Mouse (Mus musculus) thymus, adult 18-20 months (tissue): ENCODE data around the gene Nr1h4.
A peak's percentile ranks its signal among the peaks of the same experiment; 100 is the strongest.

ENCODE experiments used
- DNase-seq, 2 experiments: peaks; one replicate each; pipeline ENCODE4 v3.0.0; 2022; ENCODE audit warnings: mixed read lengths in 2 of 2

Gene Nr1h4

DNA sequence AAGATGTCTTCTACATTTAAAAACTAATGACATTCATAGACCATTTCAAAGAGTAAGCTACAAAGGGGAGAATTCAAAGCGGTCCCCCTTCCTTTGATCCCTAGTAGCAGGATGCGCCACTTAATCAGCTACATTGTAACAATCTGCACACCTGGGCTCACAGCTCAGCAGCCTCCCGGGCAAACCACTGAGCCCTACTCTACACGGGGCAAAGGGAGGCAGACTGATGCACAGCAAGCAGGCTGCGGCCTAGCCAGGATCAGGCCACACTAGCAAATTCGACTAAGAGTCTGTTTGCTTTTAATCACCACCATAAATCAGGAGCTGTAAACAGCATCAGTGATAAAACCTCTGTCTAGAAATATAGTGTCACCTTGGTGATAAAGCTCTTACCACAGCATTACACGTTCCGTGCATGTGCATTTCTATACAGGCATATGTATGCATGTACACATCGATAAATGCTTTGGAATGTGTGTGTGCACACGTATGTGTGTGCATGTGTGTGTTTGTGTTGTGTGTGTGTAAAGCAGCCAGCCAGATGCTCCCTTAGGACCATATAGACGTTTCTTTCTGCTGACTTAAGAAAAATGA, 108.5 kb downstream of the Nr1h4 start:
- peak; percentile 18 to 23 for DNase-seq

DNA sequence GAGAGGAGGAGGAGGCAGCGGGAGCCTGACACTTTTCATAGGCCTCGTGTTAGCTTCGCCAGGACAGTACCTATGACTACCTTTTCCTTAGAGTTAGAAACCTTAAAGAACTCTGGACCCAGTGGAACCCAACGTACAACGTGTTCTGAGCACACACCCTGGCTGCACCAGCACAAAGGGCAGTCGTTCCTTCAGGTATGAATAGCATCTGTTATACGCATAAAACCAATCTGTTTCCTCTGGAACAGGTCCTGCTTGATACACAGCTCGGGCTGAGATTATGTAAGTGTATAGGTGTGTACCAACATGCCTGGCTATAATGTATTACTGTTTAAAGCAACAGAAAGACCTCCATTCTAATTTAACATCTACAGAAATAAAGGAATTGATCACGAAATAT, 109.2 kb downstream of the Nr1h4 start:
- no peak for DNase-seq

DNA sequence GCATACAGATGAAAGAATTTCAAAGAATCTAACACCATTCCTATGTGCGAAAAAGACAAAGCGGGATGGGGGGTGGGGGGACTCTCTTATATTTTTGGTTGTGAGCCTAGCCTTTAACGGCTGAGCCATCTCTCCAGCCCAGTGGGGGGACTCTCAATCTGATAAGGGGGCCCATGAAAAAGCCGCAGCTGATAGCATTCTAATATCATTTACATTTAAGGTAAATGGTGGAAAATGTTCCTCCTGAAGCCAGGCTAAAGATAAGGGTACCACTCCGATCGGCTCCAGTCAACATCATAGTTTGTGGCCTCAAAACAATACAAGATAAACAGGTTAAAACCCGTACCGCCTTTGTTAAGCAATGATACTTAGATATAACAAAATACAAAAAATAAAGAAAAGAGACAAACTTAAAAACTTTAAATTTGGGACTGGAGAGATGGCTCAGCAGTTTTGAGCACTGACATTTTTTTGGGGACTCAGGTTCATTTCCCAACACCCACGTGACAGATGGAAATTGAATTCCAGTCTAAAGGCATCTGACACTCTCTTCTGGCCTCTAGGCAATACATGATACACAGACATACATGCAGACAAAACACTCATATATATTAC, 110.1 kb downstream of the Nr1h4 start:
- no peak for DNase-seq

DNA sequence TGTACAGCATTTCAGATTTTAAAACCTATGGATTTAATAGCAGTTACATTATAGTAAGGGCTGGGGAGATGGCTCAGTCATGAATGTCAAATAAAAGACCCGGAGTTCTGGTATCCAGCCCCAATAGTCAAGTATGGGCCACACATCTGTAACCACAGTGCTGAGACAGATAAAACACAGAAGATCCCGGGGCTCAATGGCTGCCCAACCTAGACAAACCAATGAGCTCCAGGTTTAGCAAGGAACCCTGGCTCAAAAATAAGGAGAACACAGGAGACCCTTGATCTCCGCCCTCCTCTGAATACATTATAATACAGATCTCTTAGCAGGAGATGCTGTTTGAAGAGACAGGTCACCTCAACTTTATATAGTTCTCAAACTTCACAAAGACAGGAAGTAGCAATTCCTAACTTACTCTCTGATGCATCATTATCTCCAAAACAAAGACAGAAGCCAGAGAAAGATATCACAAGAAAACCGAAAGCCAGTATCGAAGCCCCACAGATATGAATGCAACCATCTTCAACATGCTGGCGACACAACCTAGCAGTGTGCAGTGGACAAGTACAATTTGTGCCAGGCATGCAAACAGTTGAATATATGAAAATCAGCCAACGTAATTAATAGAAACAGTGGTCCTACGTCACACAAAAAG, 110.8 kb downstream of the Nr1h4 start:
- DNase-seq = no peak

DNA sequence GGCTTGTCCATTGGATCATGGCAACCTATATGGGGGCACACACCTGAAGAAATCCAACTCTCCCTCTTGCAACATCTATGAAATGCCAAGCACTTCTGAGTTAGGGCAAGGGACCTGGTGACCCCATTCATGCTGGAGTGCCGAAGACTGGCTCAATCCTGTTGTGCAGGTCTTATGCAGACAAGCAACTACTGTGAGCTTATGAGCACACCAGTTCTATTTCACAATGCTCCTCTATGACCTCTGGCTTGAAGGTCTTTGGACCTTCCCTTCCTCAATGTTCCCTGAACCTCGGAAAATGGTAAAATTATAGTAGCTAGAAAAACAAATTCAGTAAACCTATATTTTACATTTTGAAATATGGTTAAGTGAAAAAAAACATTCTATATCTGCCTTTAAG, 115.4 kb downstream of the Nr1h4 start:
- no peak for DNase-seq

DNA sequence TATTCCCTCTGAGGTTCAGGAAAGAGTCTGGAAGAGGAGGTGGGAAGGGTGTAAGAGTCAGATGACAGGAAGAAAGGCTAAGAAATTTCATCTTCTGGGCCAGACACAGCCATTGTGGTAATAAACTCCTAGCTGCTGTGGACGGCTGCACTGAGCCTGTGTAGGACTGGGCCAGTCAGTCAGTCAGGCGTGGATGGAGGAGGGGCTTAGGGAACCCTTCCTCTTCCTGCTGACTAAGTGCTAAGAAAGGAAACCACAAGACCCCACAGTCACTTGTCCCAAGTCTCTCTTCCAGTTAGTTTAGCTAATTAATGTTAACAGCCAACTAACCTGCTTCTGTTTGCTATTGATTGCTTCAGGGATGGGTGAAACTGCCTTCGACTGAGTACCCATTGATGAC, 117.9 kb downstream of the Nr1h4 start:
- DNase-seq = no peak

DNA sequence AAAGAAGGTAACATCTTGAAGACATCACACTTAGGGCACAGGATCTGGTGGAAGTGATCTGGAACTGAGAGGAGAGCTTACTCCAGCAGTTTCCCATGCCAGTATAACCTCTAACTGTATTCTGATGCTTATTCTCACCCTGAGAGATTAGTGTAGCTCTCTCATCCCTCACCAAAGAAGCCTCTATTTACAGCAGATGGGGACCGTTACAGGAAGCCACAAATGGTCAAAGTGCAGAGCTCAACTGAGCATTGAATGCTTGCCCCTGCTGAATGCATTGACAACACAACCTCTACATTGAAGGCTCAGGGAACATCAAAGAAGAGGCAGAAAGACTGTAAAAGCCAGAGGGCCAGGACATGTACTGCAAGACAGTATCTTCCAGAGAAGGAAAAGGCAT, 125.8 kb downstream of the Nr1h4 start:
- DNase-seq = no peak

DNA sequence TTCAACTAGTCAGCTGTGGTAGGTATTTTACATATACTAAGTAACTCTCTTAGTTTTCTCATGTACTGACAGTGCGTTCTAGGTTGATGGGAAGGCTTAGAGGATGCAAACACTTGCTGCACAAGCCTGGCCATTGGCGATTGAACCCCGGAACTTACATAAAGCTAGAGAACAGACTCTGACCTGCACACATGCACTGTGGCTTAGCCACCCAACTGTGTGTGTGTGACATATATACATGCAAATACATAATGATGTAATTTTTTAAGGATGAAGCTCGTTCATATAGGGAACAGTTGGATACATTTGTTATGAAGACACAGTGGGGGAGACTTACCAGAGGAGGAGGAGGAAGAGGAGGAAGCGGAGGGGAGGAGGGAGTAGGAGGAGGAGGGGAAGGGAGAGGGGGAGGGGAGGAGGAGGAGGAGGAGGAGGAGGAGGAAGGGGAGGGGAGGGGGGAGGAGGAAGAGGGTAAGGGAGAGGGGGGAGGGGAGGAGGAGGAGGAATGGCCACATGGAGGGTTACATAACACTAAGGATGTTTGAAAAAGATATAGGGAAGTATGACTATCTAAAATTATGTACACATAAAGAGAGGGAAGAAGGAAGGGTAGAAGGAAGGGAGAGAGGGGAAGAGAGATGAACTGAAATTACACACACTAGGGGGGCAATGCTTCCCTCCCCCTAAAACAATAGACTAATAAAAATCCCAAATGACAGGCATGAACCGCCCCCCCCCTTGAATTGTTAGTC, 126.5 kb downstream of the Nr1h4 start:
- DNase-seq = no peak

DNA sequence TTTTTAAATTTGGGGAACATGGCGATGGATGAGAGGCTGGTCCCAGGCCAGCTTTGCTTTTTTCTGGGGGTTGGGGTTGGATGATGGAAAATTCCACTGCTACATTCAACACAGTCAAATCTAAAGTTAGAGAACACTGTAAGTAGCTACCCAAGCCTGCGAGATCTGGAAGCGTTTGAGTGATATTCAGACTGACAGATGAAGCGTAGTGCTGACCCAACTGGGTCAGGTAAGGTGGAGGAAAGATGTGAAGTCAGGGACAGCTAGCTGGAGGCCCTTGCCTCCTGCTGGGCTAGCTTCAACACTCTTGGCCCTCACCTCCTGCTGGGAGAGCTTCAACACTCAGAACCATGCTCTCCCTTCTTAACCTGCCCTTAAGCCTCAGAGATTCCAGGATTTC, 128.4 kb downstream of the Nr1h4 start:
- no peak for DNase-seq
